Mouse (Mus musculus) embryonic fibroblast, embryonic 13.5 days (primary cell): ENCODE results near the gene Zfp1.

Experiments
- CTCF ChIP-seq: IDR thresholded peaks from 2 replicates; pipeline ENCODE4 v1.5.1; 2011; ENCODE audit warnings: mild to moderate bottlenecking, control low read depth, low read length, moderate library complexity, borderline replicate concordance; ENCODE audit not compliant: insufficient read depth
- POLR2A ChIP-seq: IDR thresholded peaks from 2 replicates; pipeline ENCODE4 v1.6.1; 2011; ENCODE audit warnings: low read depth, mild to moderate bottlenecking, control low read depth, low read length, moderate library complexity

GRCm38 (mm10) chr8:111676237-111676636, 33.0 kb downstream of the Zfp1 start:
- peak; percentile 21; the same call in 1 of the 2 replicates for TF ChIP-seq CTCF
- TF ChIP-seq POLR2A, result no peak
